In genomic region chr8:121108657-121109056, GRCm38 (mm10) we compare ENCODE assay signal across 8 mouse cellular contexts. TPM values are rescaled to one million over a fixed set of nuclear protein-coding genes. Genes with fewer than 3 reads are reported as not detected.
DNase-seq lines count a peak whose midpoint lies in the region; ATAC-seq and TF ChIP-seq lines count a peak whose summit lies in the region.

No protein-coding gene starts in this region.

- TF ChIP-seq CTCF in ES-Bruce4 (IDR thresholded peaks at IDR 0.05; ENCODE audit: low read depth, low read length): no peak
- no peak for TF ChIP-seq CTCF in forebrain, postnatal 0 days (IDR thresholded peaks at IDR 0.05; ENCODE audit: low read depth)

- H3K27me3 ChIP-seq in heart, embryonic 13.5 days (replicated peaks): peaks cover 18% of the 10 kb centered on the region
- H3K27me3 ChIP-seq in ES-Bruce4 (ENCODE audit: control insufficient read depth, insufficient read depth, low read length, poor library complexity, severe bottlenecking): no peaks in the 10 kb centered on the region
- H3K27me3 ChIP-seq in forebrain, postnatal 0 days (ENCODE audit: insufficient read depth, low read length): peaks cover 10% of the 10 kb centered on the region

- no peak for DNase-seq in heart, postnatal 10 days
- DNase-seq in forebrain, postnatal 0 days: no peak
- no peak for DNase-seq in B cell, adult 2 months
- no peak for DNase-seq in layer of hippocampus, postnatal 10 days (ENCODE audit: low spot score in 2 of 2)
- no peak for DNase-seq in layer of hippocampus, postnatal 14 days (ENCODE audit: low spot score in 2 of 2)

- no peaks in the 10 kb centered on the region for H3K9me3 ChIP-seq in heart, embryonic 13.5 days
- no peaks in the 10 kb centered on the region for H3K9me3 ChIP-seq in ES-Bruce4 (replicated peaks; ENCODE audit: control insufficient read depth, insufficient read depth, low read length, poor library complexity, severe bottlenecking)
- H3K9me3 ChIP-seq in forebrain, postnatal 0 days (ENCODE audit: low read length): no peaks in the 10 kb centered on the region

- 10% methylated on average over 5 of the region's 5 CpGs for WGBS in heart, embryonic 13.5 days
- 10% methylated on average over 5 of the region's 5 CpGs for WGBS in forebrain, postnatal 0 days
- 12% methylated on average over 5 of the region's 5 CpGs for WGBS in macrophage (ENCODE audit: missing documents)

- no peak for TF ChIP-seq POLR2A in ES-Bruce4 (IDR thresholded peaks at IDR 0.05; ENCODE audit: insufficient read depth, low read length)

- peak overlapping the region; percentile 90 for H3K4me3 ChIP-seq in heart, embryonic 13.5 days
- H3K4me3 ChIP-seq in ES-Bruce4 (ENCODE audit: low read depth, low read length) (peak overlapping the region; percentile 88), macrophage (ENCODE audit: inconsistent target) (peak overlapping the region; percentile 79)
- peak overlapping the region; percentile 88 for H3K4me3 ChIP-seq in forebrain, postnatal 0 days (ENCODE audit: low read depth, low read length)

- H3K9ac ChIP-seq in heart, embryonic 13.5 days: peak overlapping the region; percentile 94
- peak overlapping the region; percentile 69 for H3K9ac ChIP-seq in ES-Bruce4 (ENCODE audit: low read depth, poor library complexity, severe bottlenecking)
- H3K9ac ChIP-seq in forebrain, postnatal 0 days: peak overlapping the region; percentile 90

- H3K4me1 ChIP-seq in heart, embryonic 13.5 days: peaks cover 38% of the 10 kb centered on the region
- H3K4me1 ChIP-seq in ES-Bruce4 (ENCODE audit: control insufficient read depth, insufficient read depth, low read length): no peaks in the 10 kb centered on the region
- peaks cover 7% of the 10 kb centered on the region; the same call in 1 of the 2 replicates for H3K4me1 ChIP-seq in forebrain, postnatal 0 days (ENCODE audit: insufficient read depth)

- peaks cover 20% of the 10 kb centered on the region for H3K36me3 ChIP-seq in heart, embryonic 13.5 days
- H3K36me3 ChIP-seq in ES-Bruce4 (ENCODE audit: control insufficient read depth, insufficient read depth, low read length, poor library complexity, severe bottlenecking) (no peaks in the 10 kb centered on the region), macrophage (ENCODE audit: inconsistent target) (peaks cover 10% of the 10 kb centered on the region; the same call in 1 of the 2 replicates)
- H3K36me3 ChIP-seq in forebrain, postnatal 0 days (ENCODE audit: insufficient read depth): peaks cover 10% of the 10 kb centered on the region

- H3K27ac ChIP-seq in heart, embryonic 13.5 days (replicated peaks): peak overlapping the region; percentile 61; the same call in 1 of the 2 replicates
- H3K27ac ChIP-seq in ES-Bruce4 (ENCODE audit: insufficient read depth, low read length): no peak overlapping the region
- no peak overlapping the region for H3K27ac ChIP-seq in forebrain, postnatal 0 days (ENCODE audit: low read depth, low read length)
- no peak overlapping the region for H3K27ac ChIP-seq in macrophage

- no peak for TF ChIP-seq EP300 in ES-Bruce4 (IDR thresholded peaks at IDR 0.05; ENCODE audit: insufficient read depth, low read depth, low read length)

- H3K79me2 ChIP-seq in macrophage (ENCODE audit: inconsistent target): peaks cover 15% of the 10 kb centered on the region; the same call in 1 of the 2 replicates

- peak overlapping the region; percentile 93 for H3K4me2 ChIP-seq in heart, embryonic 13.5 days
- peak overlapping the region; percentile 88 for H3K4me2 ChIP-seq in forebrain, postnatal 0 days (ENCODE audit: low read depth)

- intact Hi-C loops in heart, postnatal 10 days (cut with DNase I): no loop called here

- no peak for ATAC-seq in heart, embryonic 13.5 days (ENCODE audit: extremely low read depth, insufficient number of reproducible peaks, low FRiP score, low TSS enrichment)
- ATAC-seq in forebrain, postnatal 0 days: no peak

RNA-seq across cellular contexts. Expression of gene Mthfsd, which starts 0.5 kb away (rescaled TPM):
- 35.3 and 42.8 TPM in 2 replicates for polyA plus RNA-seq in heart, embryonic 13.5 days (2015; fragmentation: Nextera tagmentation; extraction: Ambion mirVana)
- 10 to 100 TPM; 13.2 to 15.5 TPM for total RNA-seq in heart, postnatal 10 days (2021)
- 35.5 and 38.9 TPM in 2 replicates for polyA plus RNA-seq in ES-Bruce4 (2011; ENCODE audit: insufficient read depth, insufficient read length, low read depth, missing spikeins)
- total RNA-seq in forebrain, postnatal 0 days (2014; rRNA removed): 38.7 and 76.5 TPM in 2 replicates
- 30.3 and 33.3 TPM in 2 replicates for polyA plus RNA-seq in forebrain, postnatal 0 days (2015; fragmentation: Nextera tagmentation; extraction: Ambion mirVana)
- total RNA-seq in macrophage (2018; cell fraction: chromatin; rRNA removed): 100 to 1,000 TPM in 3 of 26 experiments, 10 to 100 TPM in 23; 16.2 to 106 (median 59.5) TPM
- total RNA-seq in macrophage (2018; cell fraction: cytosol; rRNA removed): 10 to 100 TPM; 12.0 to 23.6 (median 16.8) TPM
- total RNA-seq in macrophage (2018; cell fraction: nucleus; rRNA removed): 10 to 100 TPM in 25 of 26 experiments, 1 to 10 TPM in 1; 9.2 to 66.4 (median 36.8) TPM
- polyA plus RNA-seq in macrophage (2018): 17.1 to 23.8 TPM (median 18.7 TPM) in 3 replicates
- 10 to 100 TPM; 28.1 to 29.3 TPM for total RNA-seq in layer of hippocampus, postnatal 10 days (2021)
- total RNA-seq in layer of hippocampus, postnatal 14 days (2021): 10 to 100 TPM; 35.6 to 35.9 TPM

RNA-seq across cellular contexts. Expression of gene Foxc2, which starts 7.3 kb away (rescaled TPM):
- 6.8 and 7.4 TPM in 2 replicates for polyA plus RNA-seq in heart, embryonic 13.5 days (2015; fragmentation: Nextera tagmentation; extraction: Ambion mirVana)
- 1 to 10 TPM; 4.0 TPM for total RNA-seq in heart, postnatal 10 days (2021)
- polyA plus RNA-seq in ES-Bruce4 (2011; ENCODE audit: insufficient read depth, insufficient read length, low read depth, missing spikeins): not detected in 2 replicates
- 3.1 and 6.5 TPM in 2 replicates for total RNA-seq in forebrain, postnatal 0 days (2014; rRNA removed)
- polyA plus RNA-seq in forebrain, postnatal 0 days (2015; fragmentation: Nextera tagmentation; extraction: Ambion mirVana): 2.6 and 2.7 TPM in 2 replicates
- total RNA-seq in macrophage (2018; cell fraction: chromatin; rRNA removed): under 1 TPM in 1 of 26 experiments, not detected in 25; 0.70 TPM
- total RNA-seq in macrophage (2018; cell fraction: cytosol; rRNA removed): not detected
- total RNA-seq in macrophage (2018; cell fraction: nucleus; rRNA removed): not detected
- polyA plus RNA-seq in macrophage (2018): not detected in 3 replicates
- total RNA-seq in layer of hippocampus, postnatal 10 days (2021): 1 to 10 TPM; 1.5 to 2.5 TPM
- 1 to 10 TPM in 1 of 2 experiments, under 1 TPM in 1; 0.95 to 1.6 TPM for total RNA-seq in layer of hippocampus, postnatal 14 days (2021)

RNA-seq across cellular contexts. Expression of gene Foxl1, which starts 19.1 kb away (rescaled TPM):
- 0.52 and 0.64 TPM in 2 replicates for polyA plus RNA-seq in heart, embryonic 13.5 days (2015; fragmentation: Nextera tagmentation; extraction: Ambion mirVana)
- total RNA-seq in heart, postnatal 10 days (2021): under 1 TPM; 0.27 to 0.43 TPM
- not detected in 2 replicates for polyA plus RNA-seq in ES-Bruce4 (2011; ENCODE audit: insufficient read depth, insufficient read length, low read depth, missing spikeins)
- 0.19 TPM in 1 of 2 replicates, not detected in the other for total RNA-seq in forebrain, postnatal 0 days (2014; rRNA removed)
- polyA plus RNA-seq in forebrain, postnatal 0 days (2015; fragmentation: Nextera tagmentation; extraction: Ambion mirVana): 0.06 TPM in 1 of 2 replicates, not detected in the other
- total RNA-seq in macrophage (2018; cell fraction: chromatin; rRNA removed): not detected
- total RNA-seq in macrophage (2018; cell fraction: cytosol; rRNA removed): not detected
- not detected for total RNA-seq in macrophage (2018; cell fraction: nucleus; rRNA removed)
- not detected in 3 replicates for polyA plus RNA-seq in macrophage (2018)
- under 1 TPM in 1 of 2 experiments, not detected in 1; 0.21 TPM for total RNA-seq in layer of hippocampus, postnatal 10 days (2021)
- not detected for total RNA-seq in layer of hippocampus, postnatal 14 days (2021)

RNA-seq across cellular contexts. Expression of gene Foxf1, which starts 24.5 kb away (rescaled TPM):
- 7.7 and 9.5 TPM in 2 replicates for polyA plus RNA-seq in heart, embryonic 13.5 days (2015; fragmentation: Nextera tagmentation; extraction: Ambion mirVana)
- total RNA-seq in heart, postnatal 10 days (2021): under 1 TPM; 0.37 to 0.38 TPM
- 0.33 TPM in 1 of 2 replicates, not detected in the other for polyA plus RNA-seq in ES-Bruce4 (2011; ENCODE audit: insufficient read depth, insufficient read length, low read depth, missing spikeins)
- 1.3 and 2.3 TPM in 2 replicates for total RNA-seq in forebrain, postnatal 0 days (2014; rRNA removed)
- polyA plus RNA-seq in forebrain, postnatal 0 days (2015; fragmentation: Nextera tagmentation; extraction: Ambion mirVana): 1.4 and 1.6 TPM in 2 replicates
- 1 to 10 TPM in 1 of 26 experiments, under 1 TPM in 3, not detected in 22; 0.38 to 2.1 (median 0.54) TPM for total RNA-seq in macrophage (2018; cell fraction: chromatin; rRNA removed)
- total RNA-seq in macrophage (2018; cell fraction: cytosol; rRNA removed): under 1 TPM in 16 of 26 experiments, not detected in 10; 0.03 to 0.62 (median 0.09) TPM
- total RNA-seq in macrophage (2018; cell fraction: nucleus; rRNA removed): 1 to 10 TPM in 3 of 26 experiments, under 1 TPM in 12, not detected in 11; 0.20 to 1.7 (median 0.43) TPM
- 0.22 to 0.28 TPM in 2 of 3 replicates, not detected in the other for polyA plus RNA-seq in macrophage (2018)
- total RNA-seq in layer of hippocampus, postnatal 10 days (2021): 1 to 10 TPM; 1.3 to 1.4 TPM
- 1 to 10 TPM in 1 of 2 experiments, under 1 TPM in 1; 0.92 to 1.5 TPM for total RNA-seq in layer of hippocampus, postnatal 14 days (2021)
